10 mouse cellular contexts compared by ENCODE assay signal in the genomic region with DNA sequence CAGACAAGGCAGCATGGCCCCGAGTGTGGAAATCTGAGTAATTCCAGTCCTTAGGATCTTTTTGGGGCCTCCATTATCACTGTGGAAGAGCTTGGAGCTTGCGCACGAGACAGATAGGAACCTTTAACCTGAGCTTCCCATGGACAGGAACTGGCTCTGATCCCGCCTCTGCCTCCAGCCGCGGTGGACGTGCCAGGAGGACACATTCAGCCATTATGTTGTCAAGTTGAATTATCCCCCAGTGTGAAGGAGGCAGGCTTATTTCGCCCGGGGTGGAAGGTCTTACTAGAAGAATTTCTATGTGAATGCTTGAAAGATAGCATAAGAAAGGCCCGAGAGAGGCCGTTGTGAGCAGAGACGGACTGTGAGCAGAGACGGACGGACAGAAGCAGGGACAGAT. TPM values are rescaled to one million over a fixed set of nuclear protein-coding genes. Genes with fewer than 3 reads are reported as not detected.
DNase-seq lines count a peak whose midpoint lies in the region; ATAC-seq and TF ChIP-seq lines count a peak whose summit lies in the region.
"Had no signal": no experiment of that assay in that cellular context is flagged by ENCODE, and none has a peak within 500 bp of the region (broad histone marks: within the 10 kb centered on the region; RNA-seq: fewer than 3 reads in every experiment).

No protein-coding gene starts in this region.

- TF ChIP-seq CTCF in lung, embryonic 14.5 days (IDR thresholded peaks at IDR 0.05; ENCODE audit: low read depth), result no peak

- no peak overlapping the region; the same call in 1 of the 2 replicates for H3K9ac ChIP-seq in lung, embryonic 14.5 days

- no peak overlapping the region for H3K4me2 ChIP-seq in lung, embryonic 14.5 days

- DNase-seq in lung, embryonic 14.5 days, result peak; percentile 19
- DNase-seq in lung, postnatal 25 days (ENCODE audit: low spot score), result no peak
- DNase-seq in cerebellum, postnatal 25 days, result peak; percentile 72 to 78
- peak; percentile 32 for DNase-seq in heart, postnatal 4 days
- peak; percentile 70 for DNase-seq in retina, postnatal 1 day
- no peak for DNase-seq in ovary, postnatal 10 days (ENCODE audit: low spot score)
- DNase-seq in frontal cortex, postnatal 25 days (ENCODE audit: low spot score in 2 of 2), result no peak
- DNase-seq: layer of hippocampus, adult 9-11 months had no signal

- peaks cover 4% of the 10 kb centered on the region; the same call in 1 of the 2 replicates for H3K4me1 ChIP-seq in lung, embryonic 14.5 days (ENCODE audit: insufficient read depth)

- no peaks in the 10 kb centered on the region for H3K9me3 ChIP-seq in lung, embryonic 14.5 days (ENCODE audit: low read depth, low read length)

- no peak overlapping the region for H3K4me3 ChIP-seq in lung, embryonic 14.5 days (ENCODE audit: low read depth, low read length)

- no peak overlapping the region for H3K27ac ChIP-seq in lung, embryonic 14.5 days (ENCODE audit: low read depth)

- no peaks in the 10 kb centered on the region for H3K27me3 ChIP-seq in lung, embryonic 14.5 days (ENCODE audit: insufficient read depth, low read length)

- H3K36me3 ChIP-seq in lung, embryonic 14.5 days (ENCODE audit: insufficient read depth), result peaks cover 5% of the 10 kb centered on the region; the same call in 1 of the 2 replicates

- ATAC-seq in lung, embryonic 14.5 days (ENCODE audit: insufficient read depth), result no peak
- ATAC-seq: lung, postnatal 0 days had no signal

- 56% methylated on average over 14 of the region's 14 CpGs for WGBS in lung, embryonic 14.5 days

RNA-seq across cellular contexts. Expression of gene Rangap1, which starts 4.4 kb away (rescaled TPM):
- 101 and 107 TPM in 2 replicates for polyA plus RNA-seq in lung, embryonic 14.5 days (2014; fragmentation: Nextera tagmentation; extraction: Ambion mirVana)
- 10 to 100 TPM; 82.7 to 88.8 TPM for total RNA-seq in heart, postnatal 4 days (2021)

RNA-seq across cellular contexts. Expression of gene Zc3h7b, which starts 4.9 kb away (rescaled TPM):
- polyA plus RNA-seq in lung, embryonic 14.5 days (2014; fragmentation: Nextera tagmentation; extraction: Ambion mirVana), result 45.6 and 46.1 TPM in 2 replicates
- total RNA-seq in heart, postnatal 4 days (2021), result 10 to 100 TPM; 78.6 to 88.9 TPM

RNA-seq across cellular contexts. Expression of gene Tef, which starts 52.5 kb away (rescaled TPM):
- 23.5 and 23.8 TPM in 2 replicates for polyA plus RNA-seq in lung, embryonic 14.5 days (2014; fragmentation: Nextera tagmentation; extraction: Ambion mirVana)
- total RNA-seq in heart, postnatal 4 days (2021), result 10 to 100 TPM; 38.5 to 40.5 TPM

RNA-seq across cellular contexts. Expression of gene Chadl, which starts 52.7 kb away (rescaled TPM):
- 4.6 and 4.7 TPM in 2 replicates for polyA plus RNA-seq in lung, embryonic 14.5 days (2014; fragmentation: Nextera tagmentation; extraction: Ambion mirVana)
- total RNA-seq in heart, postnatal 4 days (2021), result 1 to 10 TPM in 1 of 2 experiments, under 1 TPM in 1; 0.76 to 1.5 TPM
- total RNA-seq: common myeloid progenitor, adult 5-6 weeks had no signal

Comparison
In these comparisons a context has a peak if more than half of its experiments do, and no peak if none do; other contexts are left out.
1. DNase-seq: peak in lung, embryonic 14.5 days (single experiment), cerebellum, postnatal 25 days (2 of 2), heart, postnatal 4 days (single experiment) and retina, postnatal 1 day (single experiment); none in lung, postnatal 25 days (single experiment), ovary, postnatal 10 days (single experiment) and frontal cortex, postnatal 25 days (0 of 2).